Mouse (Mus musculus) heart, adult 2 months (tissue): ENCODE data around the gene Zfp598. TPM values are rescaled to one million over a fixed set of nuclear protein-coding genes. Genes with fewer than 3 reads are reported as not detected.
"Not testable (repeated sequence)": the region's sequence is repeated elsewhere in the genome, so short reads cannot be mapped to it uniquely, and the experiment has no call there.

Source experiments
- DNase-seq, 2 experiments: peaks; one replicate each; pipeline ENCODE4 v3.0.0; 2021
- H3K27ac ChIP-seq: fragments of 200-600 bp; 2 replicates; pipeline ENCODE4 v1.8.1; 2022
- H3K27me3 ChIP-seq: fragments of 200-500 bp; 2 replicates; pipeline ENCODE4 v1.6.1; 2012; ENCODE audit warnings: mild to moderate bottlenecking, low read length, inconsistent platforms, mixed read lengths; ENCODE audit not compliant: control insufficient read depth, insufficient read depth
- H3K36me3 ChIP-seq: fragments of 200-500 bp; 2 replicates; pipeline ENCODE4 v1.6.1; 2012; ENCODE audit warnings: low read length, inconsistent platforms; ENCODE audit not compliant: control insufficient read depth, insufficient read depth
- H3K4me1 ChIP-seq: fragments of 200-500 bp; 2 replicates; pipeline ENCODE4 v1.6.1; 2011; ENCODE audit warnings: low read length; ENCODE audit not compliant: control insufficient read depth, insufficient read depth
- H3K4me3 ChIP-seq: fragments of 200-600 bp; 2 replicates; pipeline ENCODE4 v1.8.1; 2022
- H3K79me2 ChIP-seq: fragments of 200-500 bp; replicated peaks from 2 replicates; pipeline ENCODE4 v1.6.1; 2012; ENCODE audit warnings: mild to moderate bottlenecking, inconsistent platforms, low read length, moderate library complexity, mixed read lengths; ENCODE audit not compliant: control insufficient read depth, insufficient read depth
- H3K9ac ChIP-seq: fragments of 200-500 bp; 2 replicates; pipeline ENCODE4 v1.6.1; 2012; ENCODE audit warnings: low read depth, mild to moderate bottlenecking, control low read depth, inconsistent platforms, low read length, mixed read lengths
- CTCF ChIP-seq: fragments of 200-600 bp; IDR thresholded peaks from 2 replicates; pipeline ENCODE4 v1.8.1; 2022; ENCODE audit warnings: antibody characterized with exemption, mild to moderate bottlenecking, moderate library complexity
- EP300 ChIP-seq: fragments of 200-500 bp; IDR thresholded peaks from 2 replicates; pipeline ENCODE4 v1.6.1; 2011; ENCODE audit warnings: low read depth, low read length, control low read depth; ENCODE audit not compliant: insufficient read depth
- POLR2A ChIP-seq: fragments of 200-500 bp; IDR thresholded peaks from 2 replicates; pipeline ENCODE4 v1.6.1; 2011; ENCODE audit warnings: mild to moderate bottlenecking, low read depth, low read length, control low read depth; ENCODE audit not compliant: insufficient read depth
- WGBS: fragments of 180-500 bp; shearing (Covaris S2); methylation state at CpG from one replicate; pipeline ENCODE4 v1.1.7; 2018; 5-methylcytosine and 5-hydroxymethylcytosine counted together
- intact Hi-C: fragments of 180-260 bp; cut with DNase I; formaldehyde crosslinking; loops from one replicate; pipeline ENCODE4 v1.15.1; 2025
- polyA plus RNA-seq: library from polyadenylated mRNA; depleted of rRNA; stranded (reverse); fragments of >200 nt; gene quantifications from 2 replicates; pipeline ENCODE4 v1.2.3, GENCODE M21; 2012
- total RNA-seq, 2 experiments: library from RNA; stranded (reverse); gene quantifications; 2 replicates each; pipeline ENCODE4 v1.2.3; 2021

Zfp598 gene
- total and polyA plus RNA-seq, 3 experiments = 17.4 to 28.1 (median 17.5) TPM

DNA sequence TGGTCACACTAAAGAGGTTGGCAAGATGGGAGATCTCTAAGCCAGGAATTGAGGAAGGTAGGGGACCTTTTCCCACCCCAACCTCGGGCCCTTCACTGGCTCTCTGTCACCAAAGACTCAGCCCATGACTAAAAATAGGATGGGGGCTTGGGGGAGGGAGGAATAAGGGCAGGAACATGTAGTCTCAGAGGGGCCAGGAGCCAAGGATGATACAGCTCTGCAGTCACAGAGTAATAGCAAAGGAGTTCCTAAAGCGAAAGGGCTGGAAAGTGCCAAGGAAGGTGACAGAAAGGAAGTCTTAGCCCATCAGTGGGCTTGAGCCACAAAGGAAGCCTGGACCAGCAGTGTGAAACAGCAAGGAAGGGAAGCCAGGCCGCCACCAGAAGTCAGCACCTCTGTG is 17.7 kb upstream of the Zfp598 start:
- intact Hi-C loops = loop anchor here (5.0 kb wide), 2 partner anchors 55 to 125 kb away; partner anchors contain the start of gene Traf7
- TF ChIP-seq POLR2A = no peak
- TF ChIP-seq CTCF = no peak
- no peak for TF ChIP-seq EP300
- Histone ChIP-seq H3K4me1 (peaks cover 8% of the 10 kb centered on the region), H3K27ac (peak overlapping the region; percentile 31), H3K27me3 (no peaks in the 10 kb centered on the region), H3K9ac (no peak overlapping the region), H3K36me3 (no peaks in the 10 kb centered on the region), H3K4me3 (no peak overlapping the region), H3K79me2 (peaks cover 3% of the 10 kb centered on the region)
- DNase-seq = no peak
- WGBS = 29% methylated on average over 3 of the region's 3 CpGs

DNA sequence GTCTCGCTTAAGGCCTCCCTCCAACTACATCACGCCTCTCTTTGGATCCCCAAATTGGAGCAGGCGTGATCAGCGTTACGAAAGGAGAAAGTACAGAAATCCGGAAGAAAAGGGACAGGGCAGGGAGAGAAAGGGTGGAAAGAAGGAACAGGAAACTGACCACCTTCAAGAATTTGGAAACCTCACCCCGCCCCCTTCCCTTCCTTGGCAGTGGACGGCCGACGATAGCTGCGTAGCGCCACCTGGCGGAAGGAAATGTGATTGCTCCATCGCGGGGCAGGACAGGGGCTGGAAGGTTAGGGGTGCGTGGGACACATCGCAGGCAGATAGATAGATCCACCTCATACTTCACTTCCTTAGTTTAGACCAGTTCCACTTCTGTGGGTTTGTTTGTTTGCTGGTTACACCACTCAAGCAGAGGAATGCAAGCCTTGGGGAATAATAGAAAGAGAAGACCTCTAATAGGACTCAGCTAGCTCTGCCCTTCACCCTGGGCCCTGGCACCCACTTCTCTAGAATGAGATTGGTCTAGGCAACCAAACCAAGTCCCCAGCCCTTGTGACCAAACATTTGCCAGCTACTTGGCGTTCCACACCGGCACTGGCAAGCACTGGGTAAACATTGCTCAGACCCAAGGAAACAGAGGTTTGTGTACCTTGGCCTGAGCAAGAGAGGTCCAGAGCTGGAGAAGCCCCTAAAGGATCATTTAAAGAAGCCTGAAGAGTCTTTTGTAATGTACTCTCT is 15.3 kb upstream of the Zfp598 start:
- 5% methylated on average over 19 of the region's 19 CpGs for WGBS
- Histone ChIP-seq H3K79me2 (peaks cover 3% of the 10 kb centered on the region; the same call in 1 of the 2 replicates), H3K4me1 (peaks cover 8% of the 10 kb centered on the region), H3K9ac (peak overlapping the region; percentile 19; the same call in 1 of the 2 replicates), H3K27ac (peak overlapping the region; percentile 45), H3K27me3 (peaks cover 15% of the 10 kb centered on the region), H3K4me3 (peak overlapping the region; percentile 33; the same call in 1 of the 2 replicates), H3K36me3 (no peaks in the 10 kb centered on the region)
- intact Hi-C loops = loop anchor here (2.0 to 5.0 kb wide), 3 partner anchors 57 to 127 kb away; partner anchors contain the start of gene Traf7
- DNase-seq = peak; percentile 79 to 84
- TF ChIP-seq POLR2A = no peak
- TF ChIP-seq CTCF = peak; percentile 96
- TF ChIP-seq EP300 = peak; percentile 91

DNA sequence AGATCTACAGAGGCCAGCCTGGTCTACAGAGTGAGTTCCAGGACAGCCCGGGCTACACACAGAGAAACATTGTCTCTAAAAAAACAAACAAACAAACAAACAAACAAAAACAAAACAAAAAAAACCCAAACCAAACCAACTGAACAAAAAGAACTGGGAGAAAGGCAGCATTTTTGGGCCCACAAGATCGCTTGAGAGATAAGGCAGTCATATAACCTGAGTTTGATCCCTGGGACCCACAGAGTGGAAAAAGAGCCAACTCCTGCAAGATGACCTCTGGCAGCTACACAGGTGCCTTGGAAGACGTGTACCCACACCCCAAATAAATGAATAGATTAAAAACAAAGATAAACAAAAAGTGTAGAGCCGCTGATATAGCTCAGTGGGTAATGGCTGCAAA is 14.5 kb upstream of the Zfp598 start:
- 79% methylated on average over 4 of the region's 4 CpGs for WGBS
- intact Hi-C loops = loop anchor here (2.0 to 5.0 kb wide), 3 partner anchors 58 to 128 kb away; partner anchors contain the start of gene Traf7
- no peaks in the 10 kb centered on the region for H3K36me3 ChIP-seq
- no peak overlapping the region for H3K4me3 ChIP-seq
- TF ChIP-seq CTCF = no peak
- no peak for TF ChIP-seq EP300
- TF ChIP-seq POLR2A = no peak
- peaks cover under 1% of the 10 kb centered on the region; the same call in 1 of the 2 replicates for H3K79me2 ChIP-seq
- H3K4me1 ChIP-seq = peaks cover 8% of the 10 kb centered on the region
- H3K9ac ChIP-seq = no peak overlapping the region
- no peak for DNase-seq
- no peak overlapping the region for H3K27ac ChIP-seq
- H3K27me3 ChIP-seq = peaks cover 15% of the 10 kb centered on the region

DNA sequence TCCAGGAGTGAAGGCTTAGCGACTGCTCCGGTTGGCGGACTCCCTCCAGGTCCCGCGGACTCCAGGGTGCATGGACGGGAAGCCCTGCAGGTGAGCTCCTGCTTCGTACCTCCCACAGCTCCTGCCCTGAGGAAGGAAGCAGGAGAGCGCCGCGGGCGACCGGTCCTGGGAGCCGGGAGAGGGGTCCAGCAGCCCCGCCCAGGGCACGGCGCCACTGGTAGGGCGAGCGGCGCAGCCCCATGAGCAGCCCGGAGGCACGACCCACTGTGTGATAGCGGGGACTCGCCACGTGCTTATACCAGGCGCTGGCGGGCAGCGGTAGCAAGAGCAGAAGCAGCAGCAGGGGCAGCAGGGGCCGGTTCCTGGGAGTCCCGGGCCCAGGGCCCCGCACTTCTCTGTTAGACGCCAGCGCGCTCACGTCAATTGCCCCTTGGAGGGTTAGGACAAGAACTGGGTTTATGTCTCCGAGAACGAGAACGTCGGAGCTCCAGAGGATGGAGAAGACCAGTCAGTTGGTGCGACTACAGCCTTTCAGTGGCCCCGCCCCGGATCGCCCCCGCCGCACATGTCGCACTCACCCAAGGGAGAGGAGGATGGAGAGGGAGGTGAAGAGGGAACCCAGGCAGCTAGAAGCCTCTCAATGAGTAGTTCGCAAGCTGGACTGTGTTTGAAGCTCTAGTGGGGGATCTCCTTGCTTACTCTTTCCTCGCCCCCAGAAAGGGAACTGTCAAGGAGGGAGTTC is 11.3 kb upstream of the Zfp598 start, which contains the start of gene Npw:
Gene Npw (minus strand): TSS at position 441 of the 742 bp plus-strand sequence.
- Histone ChIP-seq H3K27me3 (peaks cover 15% of the 10 kb centered on the region), H3K27ac (no peak within 1 kb of the TSS), H3K9ac (peak within 1 kb of the TSS; percentile 68), H3K4me1 (peaks cover 4% of the 10 kb centered on the region), H3K36me3 (no peaks in the 10 kb centered on the region), H3K4me3 (peak within 1 kb of the TSS; percentile 39), H3K79me2 (no peaks in the 10 kb centered on the region)
- 4% methylated on average over 47 of the region's 47 CpGs for WGBS
- intact Hi-C loops = no loop called here
- DNase-seq = no peak
- TF ChIP-seq CTCF (no peak), EP300 (no peak), POLR2A (no peak)

DNA sequence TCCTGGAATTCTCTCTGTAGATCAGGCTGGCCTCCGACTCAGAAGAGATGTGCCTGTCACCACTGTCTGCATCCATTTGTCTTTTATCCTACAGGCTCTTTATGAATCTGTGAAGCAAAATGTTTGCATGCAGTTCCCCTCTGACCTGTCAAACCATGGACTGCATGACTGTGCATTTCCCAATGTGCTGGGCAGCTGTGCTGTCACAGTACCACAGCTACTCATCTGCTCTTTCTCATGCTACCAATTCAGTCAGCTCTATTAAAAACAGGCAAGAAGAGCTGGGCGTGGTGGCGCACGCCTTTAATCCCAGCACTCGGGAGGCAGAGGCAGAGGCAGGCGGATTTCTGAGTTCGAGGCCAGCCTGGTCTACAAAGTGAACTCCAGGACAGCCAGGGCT is 2.5 kb upstream of the Zfp598 start:
- not testable (repeated sequence) for H3K27ac ChIP-seq, H3K27me3 ChIP-seq, H3K4me3 ChIP-seq, H3K36me3 ChIP-seq, DNase-seq, H3K4me1 ChIP-seq, H3K9ac ChIP-seq, H3K79me2 ChIP-seq
- WGBS = 53% methylated on average over 7 of the region's 7 CpGs
- intact Hi-C loops = loop anchor here (5.0 kb wide), 1 partner anchor 190 kb away; the partner anchor contains the start of gene Mlst8
